Mouse (Mus musculus): ENCODE results near the gene Olfr503.
"Not testable (repeated sequence)": the region's sequence is repeated elsewhere in the genome, so short reads cannot be mapped to it uniquely, and the experiment has no call there.

Olfr503 gene

DNA sequence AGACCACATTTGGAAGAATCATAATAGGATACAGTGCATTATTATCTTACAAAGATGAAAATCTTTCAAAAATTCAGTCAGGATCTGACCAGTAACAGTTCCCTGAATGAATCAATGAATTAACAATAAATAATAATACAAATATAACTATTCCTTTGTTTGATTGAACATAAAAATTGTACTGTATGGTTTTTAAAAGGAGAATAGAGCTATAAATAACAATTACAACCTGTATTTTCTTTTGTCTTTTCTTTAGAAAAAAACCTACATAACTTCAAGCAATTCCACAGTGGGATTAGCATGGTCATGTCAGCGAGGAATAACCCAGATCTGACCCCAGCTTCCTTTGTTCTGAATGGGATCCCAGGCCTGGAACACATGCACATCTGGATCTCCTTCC lies at the start of gene Olfr503:
Gene Olfr503 (plus strand): TSS at position 301 of the 400 bp plus-strand sequence.
- DNase-seq = not testable (repeated sequence)

DNA sequence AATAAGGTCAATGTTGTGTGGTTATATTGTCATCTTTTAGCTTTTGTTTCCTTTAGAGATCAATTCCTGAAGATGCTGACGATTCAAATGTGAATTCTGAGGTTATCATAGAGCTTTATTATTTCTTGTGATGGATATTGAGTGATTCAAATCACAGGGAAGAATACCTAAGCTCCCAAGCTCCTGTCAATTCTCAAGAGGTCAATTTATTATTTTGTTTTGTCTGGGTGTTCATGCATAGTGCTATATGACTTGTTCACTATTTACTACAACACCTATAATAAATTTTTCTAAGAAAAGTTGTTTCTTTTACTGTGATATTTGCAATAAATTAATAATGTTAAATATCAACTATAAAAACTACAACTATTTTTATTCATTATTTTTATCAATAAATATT lies 19.4 kb upstream of the Olfr503 start, which contains the start of gene Olfr502:
Gene Olfr502 (minus strand): TSS at position 101 of the 400 bp plus-strand sequence.
- no peak for DNase-seq

GRCm38 (mm10) chr7:108542416-108542815 lies 1.9 kb upstream of the Olfr503 start:
- DNase-seq = no peak

DNA sequence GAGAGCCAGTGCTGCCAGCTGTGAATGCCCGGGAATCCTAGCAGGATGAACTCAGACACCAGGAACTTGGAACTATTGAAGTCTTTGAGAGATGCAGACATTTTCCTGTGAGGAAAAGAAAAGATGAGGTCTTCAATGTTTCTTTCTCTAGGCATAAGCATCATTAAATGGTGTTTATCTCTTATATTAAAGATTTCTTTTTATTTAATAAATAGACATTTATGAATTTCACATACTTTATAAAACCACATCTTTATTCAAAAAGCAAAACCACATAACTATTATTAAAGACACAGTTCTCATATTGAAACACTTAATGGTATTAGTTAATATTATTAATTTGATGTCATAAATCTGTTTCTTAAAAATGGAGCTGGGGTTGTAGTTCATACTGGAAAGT lies 21.4 kb downstream of the Olfr503 start, which contains the start of gene Olfr504:
Gene Olfr504 (minus strand): TSS at position 101 of the 400 bp plus-strand sequence.
- DNase-seq = no peak

DNA sequence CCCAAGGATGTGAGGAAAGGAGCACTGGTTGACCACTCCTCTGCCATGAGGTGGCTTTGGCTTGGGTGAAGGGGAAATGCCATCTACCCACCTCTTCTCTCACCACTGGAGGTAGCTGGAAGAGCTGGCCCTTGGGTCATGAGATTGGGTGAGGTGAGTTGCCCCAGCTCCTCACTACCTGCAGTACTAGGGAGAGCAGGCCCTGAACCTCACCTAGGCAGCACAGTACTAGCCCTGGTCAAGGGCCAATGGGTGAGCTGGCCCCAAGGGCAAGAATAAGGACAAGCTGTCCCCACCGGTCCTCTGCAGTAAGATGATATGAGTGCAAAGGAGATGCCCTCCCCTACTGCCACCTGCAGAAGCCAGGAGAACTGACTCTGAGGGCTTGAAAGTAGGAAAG lies 45.5 kb downstream of the Olfr503 start:
- no peak for DNase-seq
